Mouse (Mus musculus) stomach, embryonic 15.5 days (tissue): Measurements from ENCODE around the gene Shq1. TPM values are rescaled to one million over a fixed set of nuclear protein-coding genes. Genes with fewer than 3 reads are reported as not detected.
A peak's percentile ranks its signal among the peaks of the same experiment; 100 is the strongest.

Experiments
- ATAC-seq: fragments of 200-750 bp; cut with Nextera tagmentation; 2 replicates; pipeline ENCODE4 v1.8.0; 2017; ENCODE audit warnings: low read depth, moderate number of reproducible peaks, moderate TSS enrichment; ENCODE audit not compliant: insufficient read depth, low FRiP score
- H3K27ac ChIP-seq: fragments of 300-500 bp; sonication (generic); 2 replicates; pipeline ENCODE4 v1.5.1; 2015; ENCODE audit warnings: mild to moderate bottlenecking, inconsistent platforms
- H3K27me3 ChIP-seq: fragments of 300-500 bp; sonication (generic); replicated peaks from 2 replicates; pipeline ENCODE4 v1.6.1; 2015; ENCODE audit warnings: inconsistent platforms
- H3K36me3 ChIP-seq: fragments of 300-500 bp; sonication (generic); 2 replicates; pipeline ENCODE4 v1.6.1; 2015; ENCODE audit warnings: inconsistent platforms
- H3K4me1 ChIP-seq: fragments of 300-500 bp; sonication (generic); 2 replicates; pipeline ENCODE4 v1.6.1; 2015; ENCODE audit warnings: inconsistent platforms
- H3K4me2 ChIP-seq: fragments of 300-500 bp; sonication (generic); 2 replicates; pipeline ENCODE4 v1.6.1; 2015; ENCODE audit warnings: mild to moderate bottlenecking, inconsistent platforms
- H3K4me3 ChIP-seq: fragments of 300-500 bp; sonication (generic); replicated peaks from 2 replicates; pipeline ENCODE4 v1.5.1; 2015; ENCODE audit warnings: inconsistent platforms
- H3K9ac ChIP-seq: fragments of 300-500 bp; sonication (generic); 2 replicates; pipeline ENCODE4 v1.6.1; 2015; ENCODE audit warnings: inconsistent platforms
- H3K9me3 ChIP-seq: fragments of 300-500 bp; sonication (generic); 2 replicates; pipeline ENCODE4 v1.6.1; 2016; ENCODE audit warnings: inconsistent platforms
- WGBS: fragments of 180-500 bp; shearing (Covaris S2); methylation state at CpG from one replicate; pipeline ENCODE4 v1.1.7; 2015; 5-methylcytosine and 5-hydroxymethylcytosine counted together
- polyA plus RNA-seq: library from polyadenylated mRNA; unstranded; fragments of >200 nt; fragmentation: Nextera tagmentation; extraction: Ambion mirVana; gene quantifications from 2 replicates; pipeline ENCODE4 v1.2.1, GENCODE M21; 2015

Gene Shq1
- polyA plus RNA-seq, 1 experiment from 2014 or later: 15.6 TPM

GRCm38 (mm10) chr6:100667644-100668043, 3.3 kb downstream of the Shq1 start:
- no peak overlapping the region for H3K9ac ChIP-seq
- H3K4me2 ChIP-seq: no peak overlapping the region
- H3K4me1 ChIP-seq: peaks cover 5% of the 10 kb centered on the region; the same call in 1 of the 2 replicates
- H3K9me3 ChIP-seq: no peaks in the 10 kb centered on the region
- no peak overlapping the region for H3K27ac ChIP-seq
- no peak overlapping the region for H3K4me3 ChIP-seq
- peaks cover 14% of the 10 kb centered on the region for H3K36me3 ChIP-seq
- ATAC-seq: no peak
- no peaks in the 10 kb centered on the region for H3K27me3 ChIP-seq
- whole genome bisulfite sequencing: 84% methylated on average over 8 of the region's 8 CpGs

- no peak overlapping the region for H3K9ac ChIP-seq
- no peak for ATAC-seq
- no peaks in the 10 kb centered on the region for H3K9me3 ChIP-seq
- H3K36me3 ChIP-seq: peaks cover 14% of the 10 kb centered on the region
- no peak overlapping the region for H3K27ac ChIP-seq
- no peaks in the 10 kb centered on the region for H3K4me1 ChIP-seq
- H3K27me3 ChIP-seq: no peaks in the 10 kb centered on the region
- H3K4me3 ChIP-seq: no peak overlapping the region
- no peak overlapping the region for H3K4me2 ChIP-seq
- 59% methylated on average over 6 of the region's 6 CpGs for WGBS
Observed at GRCm38 (mm10) chr6:100662224-100662623, 8.7 kb downstream of the Shq1 start.

- Histone ChIP-seq H3K27ac (no peak overlapping the region), H3K9me3 (no peaks in the 10 kb centered on the region), H3K4me3 (no peak overlapping the region), H3K36me3 (peaks cover 14% of the 10 kb centered on the region), H3K4me2 (no peak overlapping the region), H3K27me3 (no peaks in the 10 kb centered on the region), H3K9ac (no peak overlapping the region), H3K4me1 (no peaks in the 10 kb centered on the region)
- ATAC-seq: no peak
- WGBS: 86% methylated on average over 5 of the region's 5 CpGs
Observed at GRCm38 (mm10) chr6:100660395-100660794, 10.6 kb downstream of the Shq1 start.

- WGBS: 84% methylated on average over 3 of the region's 3 CpGs
- H3K4me2 ChIP-seq: no peak overlapping the region
- no peak overlapping the region for H3K4me3 ChIP-seq
Observed at GRCm38 (mm10) chr6:100652535-100652934, 18.4 kb downstream of the Shq1 start.

GRCm38 (mm10) chr6:100647196-100647595, 23.8 kb downstream of the Shq1 start:
- 70% methylated on average over 5 of the region's 5 CpGs for WGBS
- Histone ChIP-seq H3K36me3 (no peaks in the 10 kb centered on the region), H3K9ac (no peak overlapping the region), H3K4me2 (no peak overlapping the region), H3K9me3 (no peaks in the 10 kb centered on the region), H3K4me1 (0 out of 2 replicates have a peak, but pooled peaks cover 4% of the 10 kb centered on the region), H3K27me3 (no peaks in the 10 kb centered on the region), H3K27ac (no peak overlapping the region), H3K4me3 (no peak overlapping the region)
- no peak for ATAC-seq

More at GRCm38 (mm10) chr6:100652535-100652934, 18.4 kb downstream of the Shq1 start:
- Histone ChIP-seq H3K4me1 (no peaks in the 10 kb centered on the region), H3K9me3 (no peaks in the 10 kb centered on the region), H3K36me3 (0 out of 2 replicates have a peak, but pooled peaks cover 3% of the 10 kb centered on the region), H3K27ac (no peak overlapping the region), H3K9ac (no peak overlapping the region), H3K27me3 (no peaks in the 10 kb centered on the region)
- no peak for ATAC-seq

- peak; percentile 76 for ATAC-seq
- H3K9me3 ChIP-seq: no peaks in the 10 kb centered on the region
- no peak overlapping the region; the same call in 1 of the 2 replicates for H3K27ac ChIP-seq
- no peaks in the 10 kb centered on the region for H3K36me3 ChIP-seq
- H3K27me3 ChIP-seq: no peaks in the 10 kb centered on the region
- WGBS: 43% methylated on average over 11 of the region's 11 CpGs
- H3K4me2 ChIP-seq: peak overlapping the region; percentile 9; the same call in 1 of the 2 replicates
- no peak overlapping the region for H3K4me3 ChIP-seq
- H3K4me1 ChIP-seq: 0 out of 2 replicates have a peak, but pooled peaks cover 4% of the 10 kb centered on the region
- H3K9ac ChIP-seq: no peak overlapping the region
Observed at GRCm38 (mm10) chr6:100645469-100646201, 25.3 kb downstream of the Shq1 start.

GRCm38 (mm10) chr6:100644631-100645030, 26.3 kb downstream of the Shq1 start:
- Histone ChIP-seq H3K27ac (no peak overlapping the region), H3K4me1 (0 out of 2 replicates have a peak, but pooled peaks cover 4% of the 10 kb centered on the region), H3K9ac (no peak overlapping the region), H3K4me3 (no peak overlapping the region), H3K36me3 (no peaks in the 10 kb centered on the region), H3K9me3 (no peaks in the 10 kb centered on the region), H3K4me2 (no peak overlapping the region), H3K27me3 (no peaks in the 10 kb centered on the region)
- no peak for ATAC-seq
- 90% methylated on average over 15 of the region's 15 CpGs for WGBS

GRCm38 (mm10) chr6:100642786-100643185, 28.2 kb downstream of the Shq1 start:
- Histone ChIP-seq H3K27me3 (no peaks in the 10 kb centered on the region), H3K4me3 (no peak overlapping the region), H3K27ac (no peak overlapping the region), H3K9ac (no peak overlapping the region), H3K4me2 (no peak overlapping the region), H3K9me3 (no peaks in the 10 kb centered on the region), H3K36me3 (no peaks in the 10 kb centered on the region), H3K4me1 (0 out of 2 replicates have a peak, but pooled peaks cover 4% of the 10 kb centered on the region)
- 71% methylated on average over 2 of the region's 2 CpGs for WGBS
- no peak for ATAC-seq

- Histone ChIP-seq H3K9ac (no peak overlapping the region), H3K27me3 (no peaks in the 10 kb centered on the region), H3K27ac (no peak overlapping the region), H3K4me2 (no peak overlapping the region), H3K4me3 (no peak overlapping the region), H3K4me1 (0 out of 2 replicates have a peak, but pooled peaks cover 1% of the 10 kb centered on the region), H3K36me3 (no peaks in the 10 kb centered on the region), H3K9me3 (no peaks in the 10 kb centered on the region)
- 91% methylated on average over 1 of the region's 1 CpGs for WGBS
- no peak for ATAC-seq
Observed at GRCm38 (mm10) chr6:100640591-100640990, 30.4 kb downstream of the Shq1 start.

GRCm38 (mm10) chr6:100629086-100629485, 41.9 kb downstream of the Shq1 start:
- Histone ChIP-seq H3K4me1 (no peaks in the 10 kb centered on the region), H3K4me3 (no peak overlapping the region), H3K36me3 (no peaks in the 10 kb centered on the region), H3K4me2 (no peak overlapping the region), H3K27ac (no peak overlapping the region), H3K9ac (no peak overlapping the region), H3K9me3 (no peaks in the 10 kb centered on the region), H3K27me3 (no peaks in the 10 kb centered on the region)
- no peak for ATAC-seq
- 66% methylated on average over 6 of the region's 6 CpGs for WGBS

GRCm38 (mm10) chr6:100628223-100628622, 42.7 kb downstream of the Shq1 start:
- H3K27ac ChIP-seq: no peak overlapping the region
- no peak; the same call in 1 of the 2 replicates for ATAC-seq
- H3K9ac ChIP-seq: no peak overlapping the region
- H3K27me3 ChIP-seq: no peaks in the 10 kb centered on the region
- H3K4me3 ChIP-seq: no peak overlapping the region
- H3K9me3 ChIP-seq: no peaks in the 10 kb centered on the region
- H3K4me1 ChIP-seq: no peaks in the 10 kb centered on the region
- WGBS: 57% methylated on average over 3 of the region's 3 CpGs
- H3K36me3 ChIP-seq: no peaks in the 10 kb centered on the region
- H3K4me2 ChIP-seq: no peak overlapping the region

GRCm38 (mm10) chr6:100623922-100624321, 47.0 kb downstream of the Shq1 start:
- no peak overlapping the region for H3K4me3 ChIP-seq
- WGBS: 74% methylated on average over 2 of the region's 2 CpGs
- ATAC-seq: no peak; the same call in 1 of the 2 replicates
- H3K27ac ChIP-seq: no peak overlapping the region
- H3K36me3 ChIP-seq: no peaks in the 10 kb centered on the region
- H3K27me3 ChIP-seq: no peaks in the 10 kb centered on the region
- H3K9me3 ChIP-seq: no peaks in the 10 kb centered on the region
- no peaks in the 10 kb centered on the region for H3K4me1 ChIP-seq
- H3K9ac ChIP-seq: no peak overlapping the region
- H3K4me2 ChIP-seq: no peak overlapping the region
